Mouse (Mus musculus): ENCODE measurements at regions not wholly inside any gene's neighbourhood (a gene's known extent, or its start where the extent isn't known, plus 50 kb on each side); places are given as distances from the start of the nearest gene placed in this dataset.

DNA sequence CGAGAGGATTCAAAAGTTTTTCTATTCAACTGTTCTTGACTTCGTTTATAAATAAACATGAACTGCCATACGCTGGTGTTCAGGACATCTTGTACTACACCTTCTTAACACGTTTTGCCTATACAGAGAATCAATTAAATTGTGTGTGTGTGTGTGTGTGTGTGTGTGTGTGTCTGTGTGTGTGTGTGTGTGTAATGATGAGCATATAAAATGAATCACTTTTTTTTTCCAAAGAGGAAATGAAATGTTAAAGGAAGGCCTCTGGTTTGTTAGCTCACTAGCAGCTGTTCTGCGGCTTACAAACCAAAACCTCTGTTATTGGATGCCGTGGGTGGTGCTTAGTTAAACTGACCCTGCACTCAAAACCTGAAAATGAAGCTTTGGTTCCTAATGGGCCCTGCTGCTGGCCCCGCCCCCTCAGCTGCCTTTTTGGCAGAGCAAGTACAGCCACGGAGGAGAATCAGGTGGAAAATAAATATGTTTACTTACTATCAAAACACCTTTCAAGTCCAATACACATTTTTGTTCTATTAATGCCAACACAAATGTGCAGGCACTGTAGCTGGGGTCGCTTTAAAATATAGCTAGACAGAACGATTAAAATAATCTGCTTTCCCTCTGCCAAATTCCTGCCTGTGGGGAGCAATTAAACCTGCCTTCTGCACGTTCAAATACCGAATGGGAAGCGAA, 65.5 kb upstream of the Tmco5 start:
- Histone ChIP-seq H3K9me3 (replicated peaks) (no peaks in the 10 kb centered on the region), H3K4me1 (peaks cover 90% of the 10 kb centered on the region), H3K27me3 (ENCODE audit: low read depth, poor library complexity, severe bottlenecking) (peaks cover 9% of the 10 kb centered on the region; the same call in 1 of the 2 replicates), H3K4me3 (no peak overlapping the region), H3K36me3 (no peaks in the 10 kb centered on the region), H3K27ac (replicated peaks) (peak overlapping the region; percentile 81)
- peak; percentile 29 for DNase-seq (ENCODE audit: low spot score)
- 36% methylated on average over 13 of the region's 13 CpGs for WGBS

DNA sequence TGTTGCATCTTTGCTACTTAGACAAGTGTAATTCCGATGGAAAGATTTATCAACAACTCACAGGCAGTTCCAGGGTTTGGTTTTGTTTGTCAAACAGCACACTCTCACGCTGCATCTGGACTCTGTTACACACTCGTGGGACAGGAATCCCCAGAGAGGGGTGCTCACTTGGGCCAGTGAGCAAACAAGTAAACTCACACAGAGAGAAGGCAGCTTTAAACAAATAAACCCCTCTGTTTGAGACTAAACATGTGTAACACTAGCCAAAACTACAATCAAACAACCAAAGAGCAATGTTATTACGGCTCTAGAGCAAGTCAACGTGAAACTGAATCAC, 65.0 kb upstream of the Tmco5 start:
- Histone ChIP-seq H3K9me3 (replicated peaks) (no peaks in the 10 kb centered on the region), H3K4me3 (no peak overlapping the region), H3K4me1 (peaks cover 90% of the 10 kb centered on the region), H3K27me3 (ENCODE audit: low read depth, poor library complexity, severe bottlenecking) (peaks cover 10% of the 10 kb centered on the region; the same call in 1 of the 2 replicates), H3K36me3 (no peaks in the 10 kb centered on the region), H3K27ac (replicated peaks) (peak overlapping the region; percentile 81)
- 50% methylated on average over 5 of the region's 5 CpGs for WGBS
- no peak for DNase-seq (ENCODE audit: low spot score)

DNA sequence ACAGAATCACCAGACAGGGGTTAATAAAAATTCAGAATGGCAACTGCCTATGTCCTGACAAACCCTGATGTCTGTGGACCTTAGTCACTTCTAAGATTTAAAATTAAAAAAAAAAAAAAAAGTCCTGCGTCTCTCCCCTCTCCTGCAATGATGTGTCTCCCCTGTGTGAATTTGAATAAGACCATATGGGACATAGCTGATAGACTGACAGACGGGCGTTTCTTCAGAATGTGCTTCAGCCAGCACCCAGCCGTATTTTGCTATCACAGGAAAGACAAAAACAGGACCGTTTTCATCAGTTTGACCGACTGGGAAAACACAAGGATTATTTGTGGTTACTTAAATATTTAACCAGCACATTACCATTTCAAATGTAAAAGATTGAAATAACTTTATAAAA, 61.4 kb upstream of the Tmco5 start:
- DNase-seq (ENCODE audit: low spot score), result no peak
- 51% methylated on average over 6 of the region's 6 CpGs for WGBS
- Histone ChIP-seq H3K27me3 (ENCODE audit: low read depth, poor library complexity, severe bottlenecking) (peaks cover 7% of the 10 kb centered on the region; the same call in 1 of the 2 replicates), H3K4me1 (peaks cover 89% of the 10 kb centered on the region), H3K9me3 (replicated peaks) (no peaks in the 10 kb centered on the region), H3K4me3 (peak overlapping the region; percentile 32; the same call in 1 of the 2 replicates), H3K27ac (replicated peaks) (peak overlapping the region; percentile 81), H3K36me3 (no peaks in the 10 kb centered on the region)

DNA sequence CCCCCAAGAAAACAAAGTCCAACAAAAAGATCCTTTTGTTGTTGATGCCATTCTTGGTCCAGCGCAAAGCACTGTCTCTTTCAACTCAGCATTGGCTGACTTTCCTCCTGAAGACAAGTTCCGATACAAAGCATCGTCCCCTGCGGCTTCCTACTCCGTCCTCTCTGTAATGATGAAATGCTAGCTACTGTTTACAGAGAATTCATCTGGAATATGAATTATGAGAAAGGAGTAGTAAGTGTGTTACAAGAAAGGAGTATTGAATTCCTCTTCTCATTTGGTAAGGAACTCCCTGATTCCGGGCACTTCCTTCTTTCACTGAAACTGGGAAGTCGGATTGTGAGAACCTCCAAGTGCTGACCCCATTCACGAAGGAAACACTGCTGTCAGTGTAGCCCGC, 60.9 kb upstream of the Tmco5 start:
- 38% methylated on average over 9 of the region's 9 CpGs for WGBS
- Histone ChIP-seq H3K9me3 (replicated peaks) (no peaks in the 10 kb centered on the region), H3K4me3 (peak overlapping the region; percentile 32; the same call in 1 of the 2 replicates), H3K4me1 (peaks cover 85% of the 10 kb centered on the region), H3K27me3 (ENCODE audit: low read depth, poor library complexity, severe bottlenecking) (peaks cover 7% of the 10 kb centered on the region; the same call in 1 of the 2 replicates), H3K27ac (replicated peaks) (peak overlapping the region; percentile 81), H3K36me3 (no peaks in the 10 kb centered on the region)
- DNase-seq (ENCODE audit: low spot score), result no peak

DNA sequence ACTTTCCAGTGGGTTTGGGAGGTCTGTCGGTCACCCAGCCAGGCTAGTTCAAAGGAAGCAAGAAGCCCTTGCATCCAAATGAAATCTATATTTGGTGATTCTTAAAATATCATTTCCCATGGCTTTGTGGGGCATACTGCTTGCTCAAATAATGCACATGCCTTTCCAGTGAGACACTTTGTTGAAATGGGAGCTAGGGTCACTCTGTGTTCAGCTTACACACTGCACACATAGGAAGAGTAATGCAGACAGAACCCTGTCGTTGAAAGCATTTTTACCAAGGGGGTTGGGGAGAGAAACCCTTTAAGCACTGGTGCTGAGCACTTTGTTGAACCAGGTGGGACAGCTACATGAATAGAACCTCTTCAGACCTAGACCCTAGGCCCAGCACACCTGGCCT, 59.9 kb upstream of the Tmco5 start:
- no peaks in the 10 kb centered on the region for H3K9me3 ChIP-seq (replicated peaks)
- H3K36me3 ChIP-seq, result no peaks in the 10 kb centered on the region
- no peak for DNase-seq (ENCODE audit: low spot score)
- H3K4me1 ChIP-seq, result peaks cover 78% of the 10 kb centered on the region
- H3K27ac ChIP-seq (replicated peaks), result peak overlapping the region; percentile 81
- H3K27me3 ChIP-seq (ENCODE audit: low read depth, poor library complexity, severe bottlenecking), result peaks cover 7% of the 10 kb centered on the region; the same call in 1 of the 2 replicates
- WGBS, result 58% methylated on average over 2 of the region's 2 CpGs
- H3K4me3 ChIP-seq, result no peak overlapping the region

DNA sequence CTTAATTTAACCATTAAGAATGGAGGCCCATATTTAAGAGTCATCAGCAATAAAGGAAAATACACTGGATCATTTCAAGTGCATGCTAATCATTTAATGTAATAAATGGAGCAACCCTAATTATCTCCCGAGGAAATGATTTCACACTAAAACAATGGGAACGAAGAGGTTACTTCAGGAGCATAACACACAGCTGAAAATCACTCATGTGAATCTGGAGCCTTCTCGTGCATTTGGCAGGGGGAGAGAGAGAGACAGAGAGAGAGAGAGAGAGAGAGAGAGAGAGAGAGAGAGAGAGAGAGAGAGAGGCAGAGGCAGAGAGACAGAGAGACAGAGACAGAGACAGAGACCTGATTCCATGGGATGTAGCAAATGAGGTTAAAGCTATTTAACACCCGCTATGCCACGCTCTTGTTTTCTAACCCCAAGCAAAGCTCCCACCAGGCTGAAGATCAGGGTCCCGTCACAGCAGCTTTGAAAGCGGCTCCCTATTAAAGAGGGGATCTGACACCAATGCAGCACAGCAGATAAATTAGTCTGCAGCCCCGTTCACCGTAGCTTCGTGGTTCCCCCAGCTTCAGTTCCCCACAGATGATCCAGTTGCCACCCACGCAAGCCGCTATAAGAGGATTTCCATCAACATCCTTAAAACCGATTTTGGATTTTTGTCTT, 59.3 kb upstream of the Tmco5 start:
- Histone ChIP-seq H3K27ac (replicated peaks) (peak overlapping the region; percentile 81), H3K4me1 (peaks cover 72% of the 10 kb centered on the region), H3K36me3 (no peaks in the 10 kb centered on the region), H3K4me3 (no peak overlapping the region), H3K9me3 (replicated peaks) (no peaks in the 10 kb centered on the region), H3K27me3 (ENCODE audit: low read depth, poor library complexity, severe bottlenecking) (peaks cover 7% of the 10 kb centered on the region; the same call in 1 of the 2 replicates)
- 35% methylated on average over 13 of the region's 13 CpGs for WGBS
- DNase-seq (ENCODE audit: low spot score), result peak; percentile 34

DNA sequence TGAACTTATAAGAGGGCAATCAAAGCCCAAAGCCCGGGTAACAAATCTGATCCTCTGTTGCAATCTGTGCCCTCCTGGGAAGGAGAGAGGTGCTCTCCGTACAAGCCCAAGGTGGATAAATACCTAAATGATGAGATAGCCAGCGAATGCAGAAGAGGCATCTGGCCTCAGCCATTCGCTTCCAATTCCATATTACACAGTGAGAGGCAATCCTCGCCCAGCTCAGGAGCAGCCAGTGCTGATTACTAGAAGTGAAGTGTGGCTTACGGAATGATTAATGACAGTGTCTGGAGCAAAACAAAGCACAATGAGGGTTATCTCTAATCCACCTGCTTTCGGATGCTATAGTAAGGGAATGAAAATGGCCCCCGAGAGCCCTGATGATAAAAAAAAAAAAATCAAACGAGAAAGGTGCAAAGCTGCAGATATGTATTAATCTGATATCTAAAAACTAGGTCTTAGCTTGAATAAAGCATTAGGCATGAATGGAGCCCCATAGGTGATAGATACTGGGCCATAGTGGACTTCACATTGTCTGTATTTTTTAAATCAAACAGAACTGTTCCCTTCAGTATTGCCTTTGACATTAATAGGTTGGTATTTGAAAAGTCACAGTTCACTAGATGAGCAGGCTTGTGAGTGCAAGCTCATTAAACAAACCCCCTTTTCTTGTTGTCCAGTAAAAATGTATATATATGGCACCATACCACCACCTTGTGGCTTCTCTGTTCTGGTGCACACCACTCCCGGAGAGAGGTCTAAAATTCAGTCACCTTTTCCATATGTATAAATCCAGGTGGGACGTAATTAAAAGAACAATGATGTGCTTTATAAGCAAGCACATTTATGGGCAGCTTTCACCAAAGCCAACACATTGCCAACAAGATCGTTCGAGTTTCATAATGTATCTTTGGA, 57.4 kb upstream of the Tmco5 start:
- H3K27me3 ChIP-seq (ENCODE audit: low read depth, poor library complexity, severe bottlenecking), result peaks cover 7% of the 10 kb centered on the region; the same call in 1 of the 2 replicates
- WGBS, result 62% methylated on average over 13 of the region's 13 CpGs
- DNase-seq (ENCODE audit: low spot score), result peak; percentile 35
- H3K4me3 ChIP-seq, result no peak overlapping the region
- H3K36me3 ChIP-seq, result no peaks in the 10 kb centered on the region
- H3K9me3 ChIP-seq (replicated peaks), result no peaks in the 10 kb centered on the region
- H3K27ac ChIP-seq (replicated peaks), result peak overlapping the region; percentile 75
- peaks cover 64% of the 10 kb centered on the region for H3K4me1 ChIP-seq

All from midbrain, embryonic 10.5 days (tissue).